Mouse (Mus musculus) heart, embryonic 13.5 days (tissue): ENCODE data around the gene Arl6. TPM values are rescaled to one million over a fixed set of nuclear protein-coding genes. Genes with fewer than 3 reads are reported as not detected.

ENCODE experiments used
- ATAC-seq: fragments of 200-750 bp; cut with Nextera tagmentation; 2 replicates; pipeline ENCODE4 v1.8.0; 2017; ENCODE audit warnings: moderate TSS enrichment; ENCODE audit not compliant: insufficient number of reproducible peaks, low FRiP score, low TSS enrichment; ENCODE audit errors: extremely low read depth
- H3K27ac ChIP-seq: fragments of 300-500 bp; sonication (generic); replicated peaks from 2 replicates; pipeline ENCODE4 v1.5.1; 2015; ENCODE audit warnings: moderate library complexity, mild to moderate bottlenecking, inconsistent platforms
- H3K27me3 ChIP-seq: fragments of 300-500 bp; sonication (generic); replicated peaks from 2 replicates; pipeline ENCODE4 v1.6.1; 2015; ENCODE audit warnings: mild to moderate bottlenecking, inconsistent platforms
- H3K36me3 ChIP-seq: fragments of 300-500 bp; sonication (generic); 2 replicates; pipeline ENCODE4 v1.6.1; 2015; ENCODE audit warnings: mild to moderate bottlenecking, inconsistent platforms
- H3K4me1 ChIP-seq: fragments of 300-500 bp; sonication (generic); 2 replicates; pipeline ENCODE4 v1.6.1; 2015; ENCODE audit warnings: inconsistent platforms
- H3K4me2 ChIP-seq: fragments of 300-500 bp; sonication (generic); 2 replicates; pipeline ENCODE4 v1.6.1; 2015; ENCODE audit warnings: inconsistent platforms, mild to moderate bottlenecking, moderate library complexity
- H3K4me3 ChIP-seq: fragments of 300-500 bp; sonication (generic); 2 replicates; pipeline ENCODE4 v1.5.1; 2015; ENCODE audit warnings: moderate library complexity, mild to moderate bottlenecking, inconsistent platforms
- H3K9ac ChIP-seq: fragments of 300-500 bp; sonication (generic); 2 replicates; pipeline ENCODE4 v1.6.1; 2015; ENCODE audit warnings: inconsistent platforms, mild to moderate bottlenecking, moderate library complexity
- H3K9me3 ChIP-seq: fragments of 300-500 bp; sonication (generic); 2 replicates; pipeline ENCODE4 v1.6.1; 2016; ENCODE audit warnings: inconsistent platforms
- WGBS: fragments of 180-500 bp; shearing (Covaris S2); methylation state at CpG from one replicate; pipeline ENCODE4 v1.1.7; 2015; ENCODE audit warnings: mixed read lengths; 5-methylcytosine and 5-hydroxymethylcytosine counted together
- polyA plus RNA-seq: library from polyadenylated mRNA; unstranded; fragments of >200 nt; fragmentation: Nextera tagmentation; extraction: Ambion mirVana; gene quantifications from 2 replicates; pipeline ENCODE4 v1.2.1, GENCODE M21; 2015

Gene Arl6
- polyA plus RNA-seq, 1 experiment from 2014 or later, result 18.5 TPM

DNA sequence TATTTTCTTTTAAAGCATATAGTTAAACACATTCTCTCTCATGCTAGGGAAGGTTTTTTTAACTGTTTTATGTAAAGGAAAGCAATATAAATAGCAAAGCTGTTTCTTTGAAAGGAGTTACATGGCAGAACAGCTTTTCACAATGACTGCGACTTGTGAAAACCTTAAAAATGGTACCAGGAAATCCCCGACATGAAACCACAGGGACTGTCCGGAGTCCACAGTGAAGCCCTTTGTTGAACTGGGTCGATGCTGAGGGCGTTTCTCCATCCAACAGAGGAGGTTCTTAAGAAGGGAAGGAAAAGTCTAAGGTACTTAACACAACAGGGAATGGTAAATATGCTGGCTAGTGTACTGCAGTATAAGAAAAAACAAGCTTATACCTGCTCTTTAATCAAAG lies 75.2 kb downstream of the Arl6 start:
- peaks cover 36% of the 10 kb centered on the region for H3K4me1 ChIP-seq
- H3K36me3 ChIP-seq, result peaks cover 31% of the 10 kb centered on the region
- H3K4me3 ChIP-seq, result no peak overlapping the region
- 80% methylated on average over 5 of the region's 5 CpGs for WGBS
- H3K9ac ChIP-seq, result no peak overlapping the region
- no peaks in the 10 kb centered on the region for H3K9me3 ChIP-seq
- no peaks in the 10 kb centered on the region for H3K27me3 ChIP-seq
- no peak overlapping the region for H3K27ac ChIP-seq
- H3K4me2 ChIP-seq, result no peak overlapping the region
- ATAC-seq, result no peak

Other genes with a start within 250 kb of the Arl6 start
- gene Gabrr3, start 232.1 kb downstream of the Arl6 start, polyA plus RNA-seq, result not detected in 2 replicates
- 23.6 and 24.8 TPM in 2 replicates for gene Riox2, start 167.6 kb downstream of the Arl6 start, polyA plus RNA-seq
- gene Crybg3, start 38.4 kb downstream of the Arl6 start, polyA plus RNA-seq, result 10.3 and 12.3 TPM in 2 replicates